Mouse (Mus musculus) CH12.LX (cell line): ENCODE data around the gene Tcf21. TPM values are rescaled to one million over a fixed set of nuclear protein-coding genes. Genes with fewer than 3 reads are reported as not detected.

Experiments used
- DNase-seq: peaks from one replicate; pipeline ENCODE4 v3.0.0-alpha.2; 2013; ENCODE audit errors: extremely low read depth
- H3K27ac ChIP-seq: 2 replicates; pipeline ENCODE4 v1.5.1; 2012; ENCODE audit warnings: low read depth, mild to moderate bottlenecking, control low read depth, moderate library complexity; ENCODE audit not compliant: insufficient read depth
- H3K27me3 ChIP-seq: replicated peaks from 2 replicates; pipeline ENCODE3; 2012; ENCODE audit warnings: inconsistent platforms
- H3K36me3 ChIP-seq, 2 experiments: replicated peaks in 1 of 2; 2 replicates each; pipeline versions ENCODE3 to v1.6.1; 2012; ENCODE audit warnings: inconsistent platforms in 1 of 2, low read length in 1 of 2, mild to moderate bottlenecking in 1 of 2, mixed read lengths in 1 of 2, moderate library complexity in 1 of 2; ENCODE audit not compliant: control insufficient read depth in 1 of 2, insufficient read depth in 1 of 2
- H3K4me1 ChIP-seq, 2 experiments: 2 replicates each; pipeline ENCODE4 v1.6.1; 2012; ENCODE audit warnings: inconsistent platforms in 1 of 2, moderate library complexity in 1 of 2; ENCODE audit not compliant: insufficient read depth in 2 of 2, control insufficient read depth in 1 of 2
- H3K4me2 ChIP-seq: 2 replicates; pipeline ENCODE4 v1.6.1; 2012; ENCODE audit warnings: low read depth, mild to moderate bottlenecking, control low read depth; ENCODE audit not compliant: poor library complexity, insufficient read depth, severe bottlenecking
- H3K4me3 ChIP-seq, 3 experiments: fragments of 150-350 bp in 1 of 3; sonication (generic) in 1 of 3; replicated peaks in 1 of 3; 2 replicates each; pipeline versions ENCODE3 to v1.5.1; 2011 to 2012; ENCODE audit warnings: low read depth in 2 of 3, low read length in 2 of 3, mild to moderate bottlenecking in 2 of 3, moderate library complexity in 2 of 3, control low read depth in 1 of 3, improper control_type of control experiment in 1 of 3, inconsistent platforms in 1 of 3, mixed read lengths in 1 of 3; ENCODE audit not compliant: poor library complexity in 1 of 3
- H3K79me2 ChIP-seq: replicated peaks from 2 replicates; pipeline ENCODE4 v1.6.1; 2012; ENCODE audit warnings: mild to moderate bottlenecking, moderate library complexity; ENCODE audit not compliant: control insufficient read depth, poor library complexity, insufficient read depth, severe bottlenecking; ENCODE audit errors: extremely low read depth
- H3K9ac ChIP-seq: 2 replicates; pipeline ENCODE4 v1.6.1; 2012; ENCODE audit warnings: low read depth, mild to moderate bottlenecking, control low read depth, moderate library complexity; ENCODE audit not compliant: insufficient read depth
- H3K9me3 ChIP-seq: replicated peaks from 2 replicates; pipeline ENCODE3; 2012; ENCODE audit warnings: low read length, inconsistent platforms, mixed read lengths
- CHD2 ChIP-seq: IDR thresholded peaks from 2 replicates; pipeline ENCODE4 v1.6.1; 2011; ENCODE audit warnings: low read length, improper control_type of control experiment
- CTCF ChIP-seq, 2 experiments: IDR thresholded peaks in 1 of 2; conservative IDR thresholded peaks in 1 of 2; 2 replicates each; pipeline ENCODE4 v1.5.1; 2011 to 2012; ENCODE audit warnings: low read depth in 2 of 2, low read length in 2 of 2, improper control_type of control experiment in 1 of 2, inconsistent platforms in 1 of 2, mild to moderate bottlenecking in 1 of 2, moderate library complexity in 1 of 2
- E2F4 ChIP-seq: IDR thresholded peaks from 2 replicates; pipeline ENCODE4 v1.6.1; 2011; ENCODE audit warnings: low read depth, low read length, improper control_type of control experiment; ENCODE audit not compliant: insufficient replicate concordance
- ELF1 ChIP-seq: IDR thresholded peaks from 2 replicates; pipeline ENCODE4 v1.6.1; 2014; ENCODE audit warnings: low read depth, mild to moderate bottlenecking, inconsistent platforms, low read length, improper control_type of control experiment
- GABPA ChIP-seq: IDR thresholded peaks from 2 replicates; pipeline ENCODE4 v1.6.1; 2012; ENCODE audit warnings: low read depth, low read length, improper control_type of control experiment, inconsistent platforms; ENCODE audit not compliant: insufficient replicate concordance
- JUND ChIP-seq: conservative IDR thresholded peaks from 2 replicates; pipeline ENCODE4 v1.6.1; 2011; ENCODE audit warnings: low read depth, low read length, improper control_type of control experiment
- KAT2A ChIP-seq: IDR thresholded peaks from 2 replicates; pipeline ENCODE4 v1.6.1; 2012; ENCODE audit warnings: low read length, improper control_type of control experiment, inconsistent platforms; ENCODE audit not compliant: insufficient replicate concordance
- MAFK ChIP-seq: IDR thresholded peaks from 2 replicates; pipeline ENCODE4 v1.6.1; 2011; ENCODE audit warnings: low read length, improper control_type of control experiment; ENCODE audit not compliant: insufficient replicate concordance
- MAX ChIP-seq: IDR thresholded peaks from 2 replicates; pipeline ENCODE4 v1.6.1; 2011; ENCODE audit warnings: low read length, improper control_type of control experiment
- MEF2A ChIP-seq: IDR thresholded peaks from 2 replicates; pipeline ENCODE4 v1.6.1; 2014; ENCODE audit warnings: low read depth, mild to moderate bottlenecking, inconsistent platforms, low read length, improper control_type of control experiment, borderline replicate concordance
- NRF1 ChIP-seq: IDR thresholded peaks from 2 replicates; pipeline ENCODE4 v1.6.1; 2014; ENCODE audit warnings: low read depth, mild to moderate bottlenecking, inconsistent platforms, low read length, improper control_type of control experiment, moderate library complexity
- POLR2AphosphoS2 ChIP-seq: IDR thresholded peaks from 2 replicates; pipeline ENCODE4 v1.6.1; 2011; ENCODE audit warnings: low read depth, low read length, improper control_type of control experiment
- RCOR1 ChIP-seq: conservative IDR thresholded peaks from 2 replicates; pipeline ENCODE4 v1.6.1; 2012; ENCODE audit warnings: low read depth, mild to moderate bottlenecking, inconsistent platforms, low read length, improper control_type of control experiment
- SMC3 ChIP-seq: IDR thresholded peaks from 2 replicates; pipeline ENCODE4 v1.6.1; 2011; ENCODE audit warnings: low read depth, low read length, improper control_type of control experiment
- TBP ChIP-seq: conservative IDR thresholded peaks from 2 replicates; pipeline ENCODE4 v1.6.1; 2011; ENCODE audit warnings: low read depth, low read length, improper control_type of control experiment
- UBTF ChIP-seq: IDR thresholded peaks from 2 replicates; pipeline ENCODE4 v1.6.1; 2012; ENCODE audit warnings: low read depth, mild to moderate bottlenecking, inconsistent platforms, low read length, improper control_type of control experiment, moderate library complexity
- ZC3H11A ChIP-seq: IDR thresholded peaks from 2 replicates; pipeline ENCODE4 v1.6.1; 2012; ENCODE audit warnings: low read depth, mild to moderate bottlenecking, inconsistent platforms, low read length, improper control_type of control experiment
- ZKSCAN1 ChIP-seq: IDR thresholded peaks from 2 replicates; pipeline ENCODE4 v1.6.1; 2012; ENCODE audit warnings: low read depth, inconsistent platforms, low read length, improper control_type of control experiment, borderline replicate concordance
- ZMIZ1 ChIP-seq: IDR thresholded peaks from 2 replicates; pipeline ENCODE4 v1.6.1; 2012; ENCODE audit warnings: low read depth, mild to moderate bottlenecking, inconsistent platforms, low read length, improper control_type of control experiment
- dilution Hi-C: fragments of 300-500 bp; cut with MboI; formaldehyde crosslinking; loops from 2 replicates; pipeline ENCODE4 v1.14.3; 2020; ENCODE audit warnings: low sequenced_read_pairs; ENCODE audit not compliant: extremely low pct_unique_long_range_greater_than_20kb, extremely low pct_ligation_motif_present
- in situ Hi-C: fragments of 300-500 bp; cut with MboI; formaldehyde crosslinking; loops from 3 replicates; pipeline ENCODE4 v1.14.3; 2019; ENCODE audit warnings: low sequenced_read_pairs, low pct_ligation_motif_present, low pct_unique_long_range_greater_than_20kb, mixed read lengths
- polyA plus RNA-seq: library from polyadenylated mRNA; unstranded; fragments of >175 nt; gene quantifications from 2 replicates; pipeline ENCODE4 v1.2.1, GENCODE M21; 2012; ENCODE audit warnings: low read depth; ENCODE audit not compliant: insufficient read length
- total RNA-seq, 2 experiments: library from RNA; depleted of rRNA; stranded (reverse); fragments of 300-350 nt in 1 of 2; fragments of >200 nt in 1 of 2; gene quantifications; 2 replicates each; pipeline ENCODE4 v1.2.3; 2012 to 2014

Tcf21 gene
- total and polyA plus RNA-seq, 3 experiments = not detected

DNA sequence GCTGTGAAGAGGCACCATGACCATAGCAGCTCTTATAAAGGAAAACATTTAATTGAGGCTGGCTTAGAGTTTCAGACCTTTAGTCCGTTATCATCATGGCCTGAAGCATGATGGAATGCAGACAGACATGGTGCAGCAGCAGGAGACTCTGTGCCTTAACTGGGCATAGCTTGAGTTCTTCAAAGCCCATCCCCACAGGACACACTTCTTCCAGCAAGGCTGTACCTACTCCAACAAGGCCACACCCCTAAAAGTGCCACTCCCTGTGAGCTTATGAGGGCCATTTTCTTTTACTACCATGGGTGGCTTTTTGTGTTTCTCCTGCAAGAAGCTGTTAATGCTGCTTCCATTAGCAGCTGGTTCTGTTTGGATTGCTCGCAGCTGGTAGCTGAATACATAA, 44.5 kb downstream of the Tcf21 start:
- no peak for DNase-seq
- dilution Hi-C loops (no loop called here), in situ Hi-C loops (loop anchor here (10.0 kb wide), 1 partner anchor 191 kb away; no protein-coding TSS in a partner anchor)
- no peak overlapping the region for H3K27ac ChIP-seq
- no peaks in the 10 kb centered on the region for H3K79me2 ChIP-seq
- no peaks in the 10 kb centered on the region for H3K27me3 ChIP-seq
- no peaks in the 10 kb centered on the region; a peak in 1 of 4 replicates for H3K4me1 ChIP-seq
- H3K36me3 ChIP-seq = no peaks in the 10 kb centered on the region
- no peaks in the 10 kb centered on the region for H3K9me3 ChIP-seq
- TF ChIP-seq UBTF (no peak), ZKSCAN1 (no peak), ELF1 (no peak), CTCF (conservative IDR thresholded peaks at IDR 0.05 in 1 of 2, IDR thresholded peaks at IDR 0.05 in 1 of 2; ENCODE audit: low read depth in 2 of 2, low read length in 2 of 2) (no peak), MAX (no peak), CHD2 (no peak), MEF2A (no peak), GABPA (no peak), TBP (no peak), RCOR1 (no peak), POLR2AphosphoS2 (no peak), KAT2A (no peak)
- H3K4me2 ChIP-seq = no peak overlapping the region
- H3K9ac ChIP-seq = no peak overlapping the region
- no peak overlapping the region for H3K4me3 ChIP-seq

DNA sequence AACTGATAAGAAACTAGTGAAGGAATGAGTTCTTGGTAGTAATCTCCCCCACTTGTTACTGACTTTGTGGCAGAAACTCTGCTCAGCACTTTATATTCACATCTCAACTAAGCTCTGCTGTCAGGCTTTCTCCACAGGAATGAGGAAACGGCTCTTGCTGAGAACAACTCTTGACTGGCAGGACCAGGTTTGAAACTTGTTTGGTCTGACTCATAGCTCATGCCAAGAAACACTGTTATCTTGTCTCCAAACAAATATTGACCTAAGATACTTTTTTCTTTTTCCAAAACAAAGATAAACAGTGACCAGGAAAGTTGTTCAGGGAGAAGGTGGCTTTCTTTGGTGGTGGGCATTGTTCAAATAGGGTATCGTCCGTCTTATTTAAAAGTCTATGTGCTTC, 45.3 kb downstream of the Tcf21 start:
- Histone ChIP-seq H3K9ac (no peak overlapping the region), H3K4me3 (no peak overlapping the region), H3K27me3 (no peaks in the 10 kb centered on the region), H3K79me2 (no peaks in the 10 kb centered on the region), H3K4me1 (no peaks in the 10 kb centered on the region; a peak in 1 of 4 replicates), H3K9me3 (no peaks in the 10 kb centered on the region), H3K4me2 (no peak overlapping the region), H3K36me3 (no peaks in the 10 kb centered on the region)
- in situ Hi-C loops = loop anchor here (10.0 kb wide), 1 partner anchor 190 kb away; no protein-coding TSS in a partner anchor
- dilution Hi-C loops = no loop called here
- TF ChIP-seq RCOR1 = no peak
- no peak for TF ChIP-seq GABPA
- TF ChIP-seq NRF1 = no peak
- TF ChIP-seq KAT2A = no peak
- TF ChIP-seq E2F4 = no peak
- TF ChIP-seq ZC3H11A = no peak
- no peak for TF ChIP-seq JUND
- no peak for TF ChIP-seq MAFK
- no peak for TF ChIP-seq ZMIZ1
- no peak for TF ChIP-seq SMC3
- TF ChIP-seq ZKSCAN1 = no peak
- TF ChIP-seq, all 38 proteins: peak for 0
- no peak overlapping the region for H3K27ac ChIP-seq
- no peak for DNase-seq

Other genes starting within 250 kb of the Tcf21 start
- gene Slc2a12, start 175.2 kb downstream of the Tcf21 start, total RNA-seq (2012; rRNA removed) = 0.13 and 0.25 TPM in 2 replicates
- gene Slc2a12, start 175.2 kb downstream of the Tcf21 start, total RNA-seq (2014; rRNA removed) = not detected in 2 replicates
- not detected in 2 replicates for gene Slc2a12, start 175.2 kb downstream of the Tcf21 start, polyA plus RNA-seq
- 34.6 and 37.9 TPM in 2 replicates for gene Tbpl1, start 88.2 kb downstream of the Tcf21 start, total RNA-seq (2012; rRNA removed)
- 54.6 and 60.3 TPM in 2 replicates for gene Tbpl1, start 88.2 kb downstream of the Tcf21 start, total RNA-seq (2014; rRNA removed)
- gene Tbpl1, start 88.2 kb downstream of the Tcf21 start, polyA plus RNA-seq = 46.9 and 47.9 TPM in 2 replicates